Comparison of ENCODE assay signal across 9 mouse cellular contexts in genomic region chr15:102739520-102740297, GRCm38 (mm10). TPM values are rescaled to one million over a fixed set of nuclear protein-coding genes. Genes with fewer than 3 reads are reported as not detected.
A peak's percentile ranks its signal among the peaks of the same experiment; 100 is the strongest.
DNase-seq lines count a peak whose midpoint lies in the region; ATAC-seq and TF ChIP-seq lines count a peak whose summit lies in the region.
"Had no signal": no experiment of that assay in that cellular context is flagged by ENCODE, and none has a peak within 500 bp of the region (broad histone marks: within the 10 kb centered on the region; RNA-seq: fewer than 3 reads in every experiment).

No protein-coding gene starts in this region.

- no peaks in the 10 kb centered on the region for H3K36me3 ChIP-seq in heart, adult 2 months (ENCODE audit: control insufficient read depth, insufficient read depth, low read length)
- no peaks in the 10 kb centered on the region for H3K36me3 ChIP-seq in E14TG2a.4 (ENCODE audit: insufficient read depth, low read length)
- no peaks in the 10 kb centered on the region for H3K36me3 ChIP-seq in lung, postnatal 0 days (ENCODE audit: insufficient read depth, low read length)

- peak; percentile 56 to 61 for DNase-seq in heart, adult 2 months
- no peak for DNase-seq in heart, adult 8-10 months (ENCODE audit: low spot score)
- DNase-seq in cerebellum, adult 11-12 months: peak; percentile 70
- DNase-seq in gastrocnemius, adult 2 months: peak; percentile 62
- peak; percentile 80 for DNase-seq in kidney, postnatal 10 days
- DNase-seq in lung, postnatal 0 days (ENCODE audit: low spot score): peak; percentile 79
- peak; percentile 34 to 74 for DNase-seq in spleen, postnatal 4 days (ENCODE audit: low spot score in 2 of 2)

- intact Hi-C loops in heart, adult 2 months (cut with DNase I): loop anchor here (2.0 kb wide), 1 partner anchor 19 kb away; no protein-coding TSS in a partner anchor
- intact Hi-C loops in gastrocnemius, adult 2 months (cut with DNase I): no loop called here

- no peak overlapping the region for H3K4me3 ChIP-seq in heart, adult 2 months
- H3K4me3 ChIP-seq in E14TG2a.4 (replicated peaks; ENCODE audit: low read length): no peak overlapping the region
- H3K4me3 ChIP-seq in gastrocnemius, adult 2 months: no peak overlapping the region
- no peak overlapping the region for H3K4me3 ChIP-seq in lung, postnatal 0 days (ENCODE audit: low read depth, low read length)

- WGBS in heart, adult 2 months: 25% methylated on average over 15 of the region's 15 CpGs
- 25% methylated on average over 15 of the region's 15 CpGs for WGBS in lung, postnatal 0 days

- peak; percentile 88 for TF ChIP-seq CTCF in heart, adult 2 months (IDR thresholded peaks at IDR 0.05)
- peak; percentile 88 for TF ChIP-seq CTCF in E14TG2a.4 (conservative IDR thresholded peaks at IDR 0.05; ENCODE audit: low read length)
- TF ChIP-seq CTCF in gastrocnemius, adult 2 months (IDR thresholded peaks at IDR 0.05): peak; percentile 92
- TF ChIP-seq CTCF in lung, postnatal 0 days (IDR thresholded peaks at IDR 0.05): peak; percentile 91

- no peak for TF ChIP-seq POLR2A in heart, adult 2 months (IDR thresholded peaks at IDR 0.05; ENCODE audit: insufficient read depth, low read depth, low read length)

- no peaks in the 10 kb centered on the region for H3K4me1 ChIP-seq in heart, adult 2 months (ENCODE audit: control insufficient read depth, insufficient read depth, low read length)
- peaks cover 52% of the 10 kb centered on the region for H3K4me1 ChIP-seq in E14TG2a.4 (replicated peaks; ENCODE audit: low read depth, low read length)
- H3K4me1 ChIP-seq in lung, postnatal 0 days (ENCODE audit: insufficient read depth, low read depth, low read length): no peaks in the 10 kb centered on the region

- peaks cover 4% of the 10 kb centered on the region; the same call in 1 of the 2 replicates for H3K9me3 ChIP-seq in E14TG2a.4 (ENCODE audit: low read length)
- H3K9me3 ChIP-seq in lung, postnatal 0 days (ENCODE audit: low read length): no peaks in the 10 kb centered on the region

- no peak for TF ChIP-seq EP300 in heart, adult 2 months (IDR thresholded peaks at IDR 0.05; ENCODE audit: insufficient read depth, low read depth, low read length)
- TF ChIP-seq EP300 in lung, postnatal 0 days (IDR thresholded peaks at IDR 0.05): no peak

- no peaks in the 10 kb centered on the region for H3K79me2 ChIP-seq in heart, adult 2 months (replicated peaks; ENCODE audit: control insufficient read depth, insufficient read depth, low read length)

- ATAC-seq in lung, postnatal 0 days: 0 out of 2 replicates have a peak, but pooled peaks have one; percentile 35

- no peak overlapping the region for H3K4me2 ChIP-seq in lung, postnatal 0 days (replicated peaks; ENCODE audit: low read depth, low read length)

- H3K27me3 ChIP-seq in heart, adult 2 months (ENCODE audit: control insufficient read depth, insufficient read depth, low read length): peaks cover 4% of the 10 kb centered on the region; the same call in 1 of the 2 replicates
- peaks cover 53% of the 10 kb centered on the region for H3K27me3 ChIP-seq in E14TG2a.4 (ENCODE audit: insufficient read depth, low read length)
- H3K27me3 ChIP-seq in lung, postnatal 0 days (replicated peaks; ENCODE audit: insufficient read depth, low read length): peaks cover 27% of the 10 kb centered on the region

- no peak overlapping the region for H3K9ac ChIP-seq in heart, adult 2 months (ENCODE audit: low read depth, low read length)
- H3K9ac ChIP-seq in lung, postnatal 0 days (replicated peaks; ENCODE audit: low read depth): no peak overlapping the region

- no peak overlapping the region for H3K27ac ChIP-seq in heart, adult 2 months
- H3K27ac ChIP-seq in gastrocnemius, adult 2 months: no peak overlapping the region
- no peak overlapping the region for H3K27ac ChIP-seq in lung, postnatal 0 days (ENCODE audit: low read length)
- H3K27ac ChIP-seq: macrophage had no signal

RNA-seq across cellular contexts. Expression of gene Calcoco1, which starts 17.7 kb away (rescaled TPM):
- 100 to 1,000 TPM in 1 of 2 experiments, 10 to 100 TPM in 1; 98.0 to 124 TPM for total RNA-seq in heart, adult 2 months (2021)
- polyA plus RNA-seq in heart, adult 2 months (2012; rRNA removed): 108 and 133 TPM in 2 replicates
- 100 to 1,000 TPM; 117 to 143 (median 127) TPM for total RNA-seq in heart, adult 8-10 months (2022)
- 10 to 100 TPM; 67.7 to 70.2 TPM for total RNA-seq in gastrocnemius, adult 2 months (2021)
- 92.3 and 99.4 TPM in 2 replicates for polyA plus RNA-seq in lung, postnatal 0 days (2015; fragmentation: Nextera tagmentation; extraction: Ambion mirVana)
